Mouse (Mus musculus) lung, adult 18-20 months (tissue): Measurements from ENCODE around the gene Olfr1138.

Experiments used
- DNase-seq, 2 experiments: peaks; one replicate each; pipeline ENCODE4 v3.0.0; 2022; ENCODE audit warnings: mixed read lengths in 2 of 2

Gene Olfr1138

DNA sequence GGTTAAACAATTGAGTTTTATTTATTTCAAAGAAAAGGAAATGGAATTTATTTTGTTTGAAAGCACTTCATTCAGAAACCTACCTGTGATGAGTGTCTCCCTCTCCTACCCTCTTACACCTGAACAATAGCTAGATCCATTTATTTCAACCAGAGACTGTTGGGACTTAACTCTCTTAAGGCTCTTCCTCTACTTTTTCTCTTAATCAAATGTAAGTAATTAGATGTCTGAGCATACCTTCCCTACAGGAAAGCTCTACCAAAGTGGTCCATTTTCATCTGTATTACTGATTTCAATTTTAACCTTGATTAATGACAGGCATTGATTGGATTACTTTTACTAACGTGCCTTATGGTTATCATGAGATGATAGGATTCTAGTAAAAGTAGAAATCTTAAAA, at the start of gene Olfr1138:
Gene Olfr1138 (minus strand): TSS at position 101 of the 400 bp plus-strand sequence.
- DNase-seq, result no peak

DNA sequence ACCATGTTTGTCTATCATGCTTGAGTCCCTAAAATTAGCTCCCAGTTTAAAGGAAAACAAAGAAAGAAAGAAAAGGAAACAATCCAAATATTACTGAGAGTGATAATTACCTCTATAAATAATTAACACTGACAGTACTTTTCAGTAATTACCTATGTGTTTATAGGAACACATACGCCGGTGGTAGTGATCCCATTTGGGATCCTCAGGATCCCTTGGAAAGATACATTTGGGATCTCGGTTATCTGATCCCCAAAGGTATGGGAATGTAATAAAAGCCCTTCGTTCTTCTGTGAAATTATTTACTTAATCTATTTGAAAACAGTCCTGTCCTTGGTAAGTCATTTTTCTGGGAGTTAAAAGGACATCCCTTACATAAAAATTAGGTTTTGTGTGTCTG, 39.4 kb upstream of the Olfr1138 start, which contains the start of gene Olfr152:
Gene Olfr152 (plus strand): TSS at position 301 of the 400 bp plus-strand sequence.
- DNase-seq, result no peak

DNA sequence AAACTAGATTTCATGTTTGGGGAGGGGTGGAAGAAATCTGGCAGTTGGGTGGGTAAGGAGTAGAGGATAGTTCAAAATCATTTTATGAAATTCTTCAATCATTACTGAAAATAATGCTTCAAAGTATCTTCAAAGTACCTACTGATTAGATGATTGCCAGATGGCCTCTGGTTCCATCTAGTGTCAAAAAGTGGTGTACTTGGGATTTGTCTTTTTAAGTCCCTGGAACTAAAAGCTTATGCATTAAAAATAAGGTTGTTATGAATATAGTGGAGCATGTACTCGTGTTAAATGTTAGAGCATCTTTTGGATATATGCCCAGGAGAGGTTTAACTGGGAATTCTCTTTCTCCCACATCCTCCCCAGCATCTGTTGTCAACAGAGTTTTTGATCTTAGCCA, 36.4 kb upstream of the Olfr1138 start:
- DNase-seq, result no peak

DNA sequence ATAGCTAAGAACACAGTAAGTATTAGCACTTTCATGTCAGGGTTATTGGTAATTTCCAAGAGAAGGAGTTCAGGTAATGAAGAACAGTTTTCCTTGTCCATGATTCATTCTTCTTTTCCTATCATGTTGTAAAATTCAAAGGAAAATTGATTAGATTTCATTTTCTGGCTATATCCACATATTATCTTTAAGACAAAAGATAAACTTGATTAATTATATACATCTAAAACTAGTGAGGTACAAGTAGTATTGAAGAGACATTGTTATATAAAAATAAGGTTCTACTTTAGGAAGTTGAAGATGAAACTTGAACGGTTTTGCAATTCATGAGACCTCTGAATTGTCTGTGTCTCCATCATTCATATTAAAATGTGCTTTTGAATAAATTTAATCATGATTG, 14.1 kb upstream of the Olfr1138 start, which contains the start of gene Olfr1141:
Gene Olfr1141 (minus strand): TSS at position 101 of the 400 bp plus-strand sequence.
- no peak for DNase-seq

DNA sequence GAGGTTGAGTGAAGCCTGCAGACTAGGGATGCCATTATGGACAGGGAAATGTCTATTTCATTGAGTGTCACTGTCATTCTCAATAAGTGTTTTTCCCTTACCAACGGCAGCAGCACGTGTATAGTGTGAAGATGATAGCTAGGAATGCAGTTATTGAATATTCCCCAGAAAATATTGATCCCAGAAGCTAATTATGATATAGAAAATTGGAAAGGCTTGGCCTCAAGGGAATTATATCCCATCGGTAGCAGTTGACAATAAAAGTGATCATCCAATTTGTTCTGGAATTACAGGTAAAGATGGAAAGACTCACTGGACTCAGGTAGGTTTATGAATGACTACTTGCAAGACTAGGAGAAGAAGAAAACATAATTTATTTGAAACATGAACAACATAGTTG, 3.7 kb upstream of the Olfr1138 start, which contains the start of gene Olfr1140:
Gene Olfr1140 (plus strand): TSS at position 301 of the 400 bp plus-strand sequence.
- no peak for DNase-seq

DNA sequence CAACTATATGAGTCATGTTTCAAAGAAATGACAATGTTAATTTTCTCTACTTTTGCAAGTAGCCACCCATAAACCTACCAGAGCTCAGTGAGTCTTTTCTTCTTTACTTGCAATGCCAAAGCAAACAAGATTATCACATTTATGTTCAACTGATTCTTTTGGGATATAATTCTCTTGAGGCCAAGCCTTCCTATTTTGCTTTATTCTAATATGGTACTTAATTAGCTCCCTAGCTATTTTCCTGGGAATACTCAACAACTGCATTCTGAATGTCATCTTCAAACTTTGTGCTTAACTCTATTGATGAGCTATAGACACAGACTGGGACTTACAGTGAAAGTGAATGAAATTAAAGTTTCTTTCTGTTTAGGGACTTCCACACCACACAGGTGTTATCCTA, 26.7 kb downstream of the Olfr1138 start, which contains the start of gene Olfr1137:
Gene Olfr1137 (minus strand): TSS at position 101 of the 400 bp plus-strand sequence.
- no peak for DNase-seq

DNA sequence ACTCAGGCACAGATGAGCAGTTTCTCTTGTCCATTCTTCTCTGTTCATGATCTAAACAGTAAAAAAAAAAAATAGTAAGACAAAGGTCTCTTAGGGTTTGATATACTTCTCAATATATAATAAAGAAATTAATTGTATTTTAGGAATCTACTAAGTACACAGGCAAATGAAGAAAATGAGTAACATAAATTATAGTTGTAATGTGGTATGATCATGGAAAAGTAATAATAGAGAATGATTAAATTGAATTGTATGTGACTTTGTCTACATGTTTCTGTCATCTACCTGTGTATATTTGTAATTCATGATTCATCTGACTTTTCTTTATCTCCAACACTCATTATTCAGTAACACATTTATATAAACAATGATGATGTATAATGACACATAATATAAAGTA, 45.9 kb downstream of the Olfr1138 start, which contains the start of gene Olfr1136:
Gene Olfr1136 (minus strand): TSS at position 101 of the 400 bp plus-strand sequence.
- DNase-seq, result no peak
